Mouse (Mus musculus) CH12.LX (cell line): ENCODE results near the gene Gm21970. TPM values are rescaled to one million over a fixed set of nuclear protein-coding genes. Genes with fewer than 3 reads are reported as not detected.
A peak's percentile ranks its signal among the peaks of the same experiment; 100 is the strongest.

Experiments used
- DNase-seq: peaks from one replicate; pipeline ENCODE4 v3.0.0-alpha.2; 2013; ENCODE audit errors: extremely low read depth
- H3K27ac ChIP-seq: 2 replicates; pipeline ENCODE4 v1.5.1; 2012; ENCODE audit warnings: low read depth, mild to moderate bottlenecking, control low read depth, moderate library complexity; ENCODE audit not compliant: insufficient read depth
- H3K27me3 ChIP-seq: replicated peaks from 2 replicates; pipeline ENCODE3; 2012; ENCODE audit warnings: inconsistent platforms
- H3K36me3 ChIP-seq, 2 experiments: replicated peaks in 1 of 2; 2 replicates each; pipeline versions ENCODE3 to v1.6.1; 2012; ENCODE audit warnings: inconsistent platforms in 1 of 2, low read length in 1 of 2, mild to moderate bottlenecking in 1 of 2, mixed read lengths in 1 of 2, moderate library complexity in 1 of 2; ENCODE audit not compliant: control insufficient read depth in 1 of 2, insufficient read depth in 1 of 2
- H3K4me1 ChIP-seq, 2 experiments: 2 replicates each; pipeline ENCODE4 v1.6.1; 2012; ENCODE audit warnings: inconsistent platforms in 1 of 2, moderate library complexity in 1 of 2; ENCODE audit not compliant: insufficient read depth in 2 of 2, control insufficient read depth in 1 of 2
- H3K4me2 ChIP-seq: 2 replicates; pipeline ENCODE4 v1.6.1; 2012; ENCODE audit warnings: low read depth, mild to moderate bottlenecking, control low read depth; ENCODE audit not compliant: poor library complexity, insufficient read depth, severe bottlenecking
- H3K4me3 ChIP-seq, 3 experiments: fragments of 150-350 bp in 1 of 3; sonication (generic) in 1 of 3; replicated peaks in 1 of 3; 2 replicates each; pipeline versions ENCODE3 to v1.5.1; 2011 to 2012; ENCODE audit warnings: low read depth in 2 of 3, low read length in 2 of 3, mild to moderate bottlenecking in 2 of 3, moderate library complexity in 2 of 3, control low read depth in 1 of 3, improper control_type of control experiment in 1 of 3, inconsistent platforms in 1 of 3, mixed read lengths in 1 of 3; ENCODE audit not compliant: poor library complexity in 1 of 3
- H3K79me2 ChIP-seq: replicated peaks from 2 replicates; pipeline ENCODE4 v1.6.1; 2012; ENCODE audit warnings: mild to moderate bottlenecking, moderate library complexity; ENCODE audit not compliant: control insufficient read depth, poor library complexity, insufficient read depth, severe bottlenecking; ENCODE audit errors: extremely low read depth
- H3K9ac ChIP-seq: 2 replicates; pipeline ENCODE4 v1.6.1; 2012; ENCODE audit warnings: low read depth, mild to moderate bottlenecking, control low read depth, moderate library complexity; ENCODE audit not compliant: insufficient read depth
- H3K9me3 ChIP-seq: replicated peaks from 2 replicates; pipeline ENCODE3; 2012; ENCODE audit warnings: low read length, inconsistent platforms, mixed read lengths
- BHLHE40 ChIP-seq: IDR thresholded peaks from 2 replicates; pipeline ENCODE4 v1.6.1; 2011; ENCODE audit warnings: mild to moderate bottlenecking, low read depth, low read length, improper control_type of control experiment
- CHD1 ChIP-seq: IDR thresholded peaks from 2 replicates; pipeline ENCODE4 v1.6.1; 2012; ENCODE audit warnings: low read depth, low read length, improper control_type of control experiment, inconsistent platforms
- CHD2 ChIP-seq: IDR thresholded peaks from 2 replicates; pipeline ENCODE4 v1.6.1; 2011; ENCODE audit warnings: low read length, improper control_type of control experiment
- E2F4 ChIP-seq: IDR thresholded peaks from 2 replicates; pipeline ENCODE4 v1.6.1; 2011; ENCODE audit warnings: low read depth, low read length, improper control_type of control experiment; ENCODE audit not compliant: insufficient replicate concordance
- ELF1 ChIP-seq: IDR thresholded peaks from 2 replicates; pipeline ENCODE4 v1.6.1; 2014; ENCODE audit warnings: low read depth, mild to moderate bottlenecking, inconsistent platforms, low read length, improper control_type of control experiment
- ETS1 ChIP-seq: conservative IDR thresholded peaks from 2 replicates; pipeline ENCODE4 v1.6.1; 2012; ENCODE audit warnings: low read depth, mild to moderate bottlenecking, inconsistent platforms, low read length, improper control_type of control experiment, moderate library complexity
- GABPA ChIP-seq: IDR thresholded peaks from 2 replicates; pipeline ENCODE4 v1.6.1; 2012; ENCODE audit warnings: low read depth, low read length, improper control_type of control experiment, inconsistent platforms; ENCODE audit not compliant: insufficient replicate concordance
- HCFC1 ChIP-seq: IDR thresholded peaks from 2 replicates; pipeline ENCODE4 v1.6.1; 2012; ENCODE audit warnings: low read depth, mild to moderate bottlenecking, inconsistent platforms, low read length, improper control_type of control experiment
- IRF4 ChIP-seq: IDR thresholded peaks from 2 replicates; pipeline ENCODE4 v1.6.1; 2014; ENCODE audit warnings: low read depth, mild to moderate bottlenecking, inconsistent platforms, low read length, improper control_type of control experiment
- JUND ChIP-seq: conservative IDR thresholded peaks from 2 replicates; pipeline ENCODE4 v1.6.1; 2011; ENCODE audit warnings: low read depth, low read length, improper control_type of control experiment
- MAFK ChIP-seq: IDR thresholded peaks from 2 replicates; pipeline ENCODE4 v1.6.1; 2011; ENCODE audit warnings: low read length, improper control_type of control experiment; ENCODE audit not compliant: insufficient replicate concordance
- MAX ChIP-seq: IDR thresholded peaks from 2 replicates; pipeline ENCODE4 v1.6.1; 2011; ENCODE audit warnings: low read length, improper control_type of control experiment
- MXI1 ChIP-seq: IDR thresholded peaks from 2 replicates; pipeline ENCODE4 v1.6.1; 2011; ENCODE audit warnings: mild to moderate bottlenecking, low read depth, low read length, improper control_type of control experiment
- MYC ChIP-seq: IDR thresholded peaks from 2 replicates; pipeline ENCODE4 v1.6.1; 2011; ENCODE audit warnings: low read depth, mild to moderate bottlenecking, improper control_type of control experiment, low read length
- POLR2A ChIP-seq: IDR thresholded peaks from 2 replicates; pipeline ENCODE4 v1.6.1; 2011; ENCODE audit warnings: low read depth, mild to moderate bottlenecking, improper control_type of control experiment, low read length
- POLR2AphosphoS2 ChIP-seq: IDR thresholded peaks from 2 replicates; pipeline ENCODE4 v1.6.1; 2011; ENCODE audit warnings: low read depth, low read length, improper control_type of control experiment
- RAD21 ChIP-seq: IDR thresholded peaks from 2 replicates; pipeline ENCODE4 v1.6.1; 2011; ENCODE audit warnings: low read depth, mild to moderate bottlenecking, low read length, improper control_type of control experiment, moderate library complexity
- RCOR1 ChIP-seq: conservative IDR thresholded peaks from 2 replicates; pipeline ENCODE4 v1.6.1; 2012; ENCODE audit warnings: low read depth, mild to moderate bottlenecking, inconsistent platforms, low read length, improper control_type of control experiment
- SIN3A ChIP-seq: IDR thresholded peaks from 2 replicates; pipeline ENCODE4 v1.6.1; 2012; ENCODE audit warnings: low read length, improper control_type of control experiment, inconsistent platforms
- TBP ChIP-seq: conservative IDR thresholded peaks from 2 replicates; pipeline ENCODE4 v1.6.1; 2011; ENCODE audit warnings: low read depth, low read length, improper control_type of control experiment
- TCF12 ChIP-seq: IDR thresholded peaks from 2 replicates; pipeline ENCODE4 v1.6.1; 2014; ENCODE audit warnings: low read depth, mild to moderate bottlenecking, inconsistent platforms, low read length, improper control_type of control experiment
- UBTF ChIP-seq: IDR thresholded peaks from 2 replicates; pipeline ENCODE4 v1.6.1; 2012; ENCODE audit warnings: low read depth, mild to moderate bottlenecking, inconsistent platforms, low read length, improper control_type of control experiment, moderate library complexity
- ZC3H11A ChIP-seq: IDR thresholded peaks from 2 replicates; pipeline ENCODE4 v1.6.1; 2012; ENCODE audit warnings: low read depth, mild to moderate bottlenecking, inconsistent platforms, low read length, improper control_type of control experiment
- ZKSCAN1 ChIP-seq: IDR thresholded peaks from 2 replicates; pipeline ENCODE4 v1.6.1; 2012; ENCODE audit warnings: low read depth, inconsistent platforms, low read length, improper control_type of control experiment, borderline replicate concordance
- ZNF384 ChIP-seq: IDR thresholded peaks from 2 replicates; pipeline ENCODE4 v1.6.1; 2012; ENCODE audit warnings: low read depth, low read length, improper control_type of control experiment, inconsistent platforms
- dilution Hi-C: fragments of 300-500 bp; cut with MboI; formaldehyde crosslinking; loops from 2 replicates; pipeline ENCODE4 v1.14.3; 2020; ENCODE audit warnings: low sequenced_read_pairs; ENCODE audit not compliant: extremely low pct_unique_long_range_greater_than_20kb, extremely low pct_ligation_motif_present
- in situ Hi-C: fragments of 300-500 bp; cut with MboI; formaldehyde crosslinking; loops from 3 replicates; pipeline ENCODE4 v1.14.3; 2019; ENCODE audit warnings: low sequenced_read_pairs, low pct_ligation_motif_present, low pct_unique_long_range_greater_than_20kb, mixed read lengths
- polyA plus RNA-seq: library from polyadenylated mRNA; unstranded; fragments of >175 nt; gene quantifications from 2 replicates; pipeline ENCODE4 v1.2.1, GENCODE M21; 2012; ENCODE audit warnings: low read depth; ENCODE audit not compliant: insufficient read length
- total RNA-seq, 2 experiments: library from RNA; depleted of rRNA; stranded (reverse); fragments of 300-350 nt in 1 of 2; fragments of >200 nt in 1 of 2; gene quantifications; 2 replicates each; pipeline ENCODE4 v1.2.3; 2012 to 2014

Gene Gm21970
- total and polyA plus RNA-seq, 3 experiments = not detected

DNA sequence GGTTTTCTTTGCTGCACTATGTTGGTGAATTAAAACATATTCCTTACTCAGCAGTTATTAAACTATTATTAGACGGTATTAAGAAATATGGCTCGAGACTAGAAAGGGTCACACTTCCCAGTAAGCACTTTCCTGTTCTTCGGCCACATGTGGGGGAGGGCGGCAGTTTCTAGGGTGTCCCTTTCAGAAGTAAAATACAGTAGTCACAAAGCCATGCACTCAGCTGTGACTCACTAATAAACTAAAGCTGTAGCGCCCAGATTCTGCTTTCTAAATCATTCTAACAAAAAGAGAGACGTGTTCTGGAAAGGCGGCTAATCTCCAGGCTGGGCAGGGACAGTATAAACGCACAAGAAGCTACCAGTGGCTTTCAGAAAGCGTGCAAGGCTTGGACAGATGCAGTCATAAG, 70.3 kb downstream of the Gm21970 start:
- Histone ChIP-seq H3K4me2 (no peak overlapping the region), H3K9me3 (peaks cover 8% of the 10 kb centered on the region), H3K4me1 (peaks cover 11 to 63% of the 10 kb centered on the region in 2 experiments; a peak in 3 of 4 replicates), H3K27ac (no peak overlapping the region), H3K79me2 (no peaks in the 10 kb centered on the region), H3K4me3 (no peak overlapping the region), H3K9ac (no peak overlapping the region)
- dilution Hi-C loops (no loop called here), in situ Hi-C loops (no loop called here)
- DNase-seq = no peak
- no peak for TF ChIP-seq ZC3H11A
- TF ChIP-seq ETS1 = no peak
- no peak for TF ChIP-seq POLR2A
- peak; percentile 83 for TF ChIP-seq MAFK
- no peak for TF ChIP-seq ELF1
- 0 out of 2 replicates have a peak, but pooled peaks have one; percentile 30 for TF ChIP-seq SIN3A
- TF ChIP-seq, all 38 proteins: peak for 2
- H3K36me3 ChIP-seq = peaks cover 0 to 6% of the 10 kb centered on the region in 2 experiments
- no peaks in the 10 kb centered on the region for H3K27me3 ChIP-seq

DNA sequence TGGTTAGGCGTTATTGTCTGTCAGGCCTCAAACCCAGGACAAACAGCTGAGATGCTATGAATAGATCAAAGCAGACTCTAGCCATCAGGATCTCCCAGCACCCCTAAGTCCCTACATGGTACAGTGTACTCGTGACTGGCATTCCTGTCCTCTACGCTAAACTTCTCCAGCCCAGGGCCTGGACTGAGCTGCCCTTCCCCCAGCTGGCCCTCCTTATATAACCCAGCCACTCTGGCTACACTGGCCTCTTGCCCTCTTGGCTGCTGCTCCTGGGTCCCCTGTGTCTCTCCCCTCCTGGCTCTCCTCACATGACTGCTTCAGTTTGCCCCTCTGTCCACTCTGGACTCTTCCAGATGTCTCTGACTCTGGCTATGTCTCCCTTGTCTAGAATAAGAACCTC, 71.1 kb downstream of the Gm21970 start:
- H3K4me2 ChIP-seq = no peak overlapping the region
- dilution Hi-C loops = no loop called here

DNA sequence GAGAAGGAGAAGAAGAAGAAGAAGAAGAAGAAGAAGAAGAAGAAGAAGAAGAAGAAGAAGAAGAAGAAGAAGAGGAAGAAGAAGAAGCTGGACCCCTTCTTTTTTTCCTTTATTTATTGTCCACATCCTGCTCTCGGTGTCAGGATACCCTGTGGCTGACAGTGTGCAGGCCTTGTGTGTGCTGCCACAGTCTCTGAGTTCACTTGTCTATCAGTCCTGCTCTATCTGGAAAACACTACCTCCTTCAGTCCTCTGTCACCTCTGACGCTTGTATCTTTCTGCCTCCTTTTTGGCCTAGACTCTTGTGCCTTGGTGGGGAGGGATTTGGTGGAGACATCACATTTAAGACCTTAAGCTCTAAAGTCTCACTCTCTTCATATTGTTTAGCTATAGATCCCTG, 71.9 kb downstream of the Gm21970 start:
- peaks cover 0 to 8% of the 10 kb centered on the region in 2 experiments for H3K36me3 ChIP-seq
- peaks cover 11 to 67% of the 10 kb centered on the region in 2 experiments; a peak in 3 of 4 replicates for H3K4me1 ChIP-seq
- TF ChIP-seq RAD21 (no peak), GABPA (no peak), RCOR1 (no peak), MAX (no peak), MXI1 (no peak), IRF4 (no peak), BHLHE40 (no peak)
- peak overlapping the region in 1 of 3 experiments; percentile 69 for H3K4me3 ChIP-seq
- 0 out of 2 replicates have a peak overlapping the region, but pooled peaks have one; percentile 86 for H3K9ac ChIP-seq
- dilution Hi-C loops = no loop called here
- no peaks in the 10 kb centered on the region for H3K79me2 ChIP-seq
- no peaks in the 10 kb centered on the region for H3K27me3 ChIP-seq
- no peak overlapping the region for H3K27ac ChIP-seq
- H3K4me2 ChIP-seq = no peak overlapping the region
- H3K9me3 ChIP-seq = peaks cover 5% of the 10 kb centered on the region
- DNase-seq = no peak
- in situ Hi-C loops = no loop called here

More for the DNA sequence above, 71.1 kb downstream of the Gm21970 start:
- TF ChIP-seq RCOR1 (no peak), TBP (no peak), JUND (no peak), E2F4 (no peak), CHD1 (no peak), CHD2 (no peak), POLR2AphosphoS2 (no peak), MXI1 (no peak), MAFK (no peak), HCFC1 (no peak), UBTF (no peak), ZNF384 (no peak), ZKSCAN1 (no peak), TCF12 (no peak), MYC (no peak)
- TF ChIP-seq, all 38 proteins: peak for 0
- H3K36me3 ChIP-seq = peaks cover 0 to 3% of the 10 kb centered on the region in 2 experiments
- no peaks in the 10 kb centered on the region for H3K79me2 ChIP-seq
- H3K9ac ChIP-seq = no peak overlapping the region
- no peak overlapping the region for H3K4me3 ChIP-seq
- H3K27ac ChIP-seq = no peak overlapping the region
- in situ Hi-C loops = no loop called here
- no peaks in the 10 kb centered on the region for H3K27me3 ChIP-seq
- DNase-seq = no peak
- peaks cover 4% of the 10 kb centered on the region for H3K9me3 ChIP-seq
- peaks cover 11 to 65% of the 10 kb centered on the region in 2 experiments; a peak in 3 of 4 replicates for H3K4me1 ChIP-seq
